Mouse (Mus musculus): ENCODE measurements around the gene Fam13c.

DNA sequence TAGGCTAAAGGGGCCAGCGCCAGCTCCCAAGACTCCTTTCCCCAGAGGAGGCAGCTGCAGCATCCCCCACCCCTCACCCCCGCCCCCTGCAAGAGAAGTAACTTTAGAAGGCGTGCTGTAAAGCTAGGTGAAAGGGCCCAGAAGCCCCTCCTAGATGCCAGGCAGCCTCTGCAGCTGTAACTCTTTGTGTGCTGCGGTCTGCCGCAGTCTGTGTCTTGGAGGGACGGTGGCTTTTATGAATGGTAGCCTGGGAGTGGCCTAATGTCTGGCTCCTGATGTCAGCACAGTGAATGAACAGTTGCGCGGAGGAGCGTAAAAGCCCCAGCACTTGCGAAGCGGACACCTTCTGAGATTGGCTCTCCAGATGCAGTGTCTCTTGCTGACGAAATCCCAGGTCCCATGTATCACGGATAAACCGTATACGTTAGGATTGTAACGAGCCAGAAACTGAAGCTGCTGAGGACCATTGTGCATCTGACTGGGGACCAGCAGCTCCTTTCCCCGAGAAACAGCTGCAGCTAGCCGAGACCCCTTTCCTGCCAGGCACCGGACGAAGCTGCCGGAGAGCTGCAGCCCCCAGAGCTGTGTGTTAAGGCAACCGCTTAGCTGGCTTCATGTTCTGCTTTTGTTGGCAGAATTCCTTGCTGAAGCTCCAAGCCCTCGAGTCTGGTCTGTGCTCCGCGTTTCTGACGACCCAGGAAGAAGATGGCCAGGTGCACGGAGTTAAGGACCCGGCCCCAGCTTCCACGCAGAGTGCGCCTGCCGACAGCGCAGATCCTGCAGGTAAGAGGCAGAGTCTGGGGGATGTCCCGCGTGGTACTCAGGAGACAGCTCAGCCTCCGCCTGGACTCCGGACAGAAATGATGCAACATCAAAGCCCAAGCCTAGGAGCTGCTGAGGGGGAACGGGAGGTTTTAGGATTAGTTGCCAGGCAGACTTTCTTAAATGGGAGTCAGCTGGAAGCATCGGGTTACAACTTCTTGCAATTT is 80.2 kb downstream of the Fam13c start:
- TF ChIP-seq CTCF (IDR thresholded peaks at IDR 0.05; ENCODE audit: extremely low read depth, insufficient read depth, low read length): no peak
- TF ChIP-seq POLR2A (IDR thresholded peaks at IDR 0.05; ENCODE audit: extremely low read depth, insufficient read depth, low read length): peak; percentile 73; the same call in 1 of the 2 replicates

Measured in cortical plate, adult 2 months (tissue).